Comparison of ENCODE assay signal across 22 mouse cellular contexts in genomic region chr8:88939071-88939746, GRCm38 (mm10).
DNase-seq lines count a peak whose midpoint lies in the region; ATAC-seq lines count a peak whose summit lies in the region.
"Had no signal": no experiment of that assay in that cellular context is flagged by ENCODE, and none has a peak within 500 bp of the region (broad histone marks: within the 10 kb centered on the region; RNA-seq: fewer than 3 reads in every experiment).

No protein-coding gene starts in this region.

- peak; percentile 27 for DNase-seq in midbrain, embryonic 10.5 days (ENCODE audit: low spot score)
- peak; percentile 22 for DNase-seq in ZHBTc4 (ENCODE audit: low read depth, low spot score)
- DNase-seq in hindbrain, embryonic 14.5 days (ENCODE audit: low spot score), result peak; percentile 31
- DNase-seq in heart, embryonic 10.5 days (ENCODE audit: low spot score), result no peak
- no peak for DNase-seq in kidney, adult 8-10 months
- no peak for DNase-seq in kidney, postnatal 14 days
- DNase-seq: cerebellum, adult 9-10 months; gastrocnemius, adult 2 months; kidney, adult 11 months; layer of hippocampus, postnatal 36 days; liver, embryonic 13.5 days; lung, postnatal 4 days; thymus, adult 2 months had no signal

- WGBS in midbrain, embryonic 10.5 days, result 55% methylated on average over 16 of the region's 16 CpGs
- 37% methylated on average over 16 of the region's 16 CpGs for WGBS in midbrain, embryonic 16.5 days
- WGBS in hindbrain, embryonic 14.5 days, result 33% methylated on average over 16 of the region's 16 CpGs
- WGBS in neural tube, embryonic 14.5 days, result 14% methylated on average over 16 of the region's 16 CpGs
- 59% methylated on average over 16 of the region's 16 CpGs for whole genome bisulfite sequencing in heart, embryonic 10.5 days

- no peaks in the 10 kb centered on the region; the same call in 1 of the 2 replicates for H3K27me3 ChIP-seq in midbrain, embryonic 10.5 days (ENCODE audit: low read depth, poor library complexity, severe bottlenecking)
- no peaks in the 10 kb centered on the region for H3K27me3 ChIP-seq in midbrain, embryonic 16.5 days (ENCODE audit: control insufficient read depth, insufficient read depth, low read depth, low read length)
- H3K27me3 ChIP-seq in hindbrain, embryonic 14.5 days (ENCODE audit: control insufficient read depth, insufficient read depth, low read length), result no peaks in the 10 kb centered on the region
- no peaks in the 10 kb centered on the region for H3K27me3 ChIP-seq in neural tube, embryonic 14.5 days (ENCODE audit: control insufficient read depth, insufficient read depth, low read length)
- peaks cover 13% of the 10 kb centered on the region; the same call in 1 of the 2 replicates for H3K27me3 ChIP-seq in heart, embryonic 10.5 days (ENCODE audit: insufficient read depth, poor library complexity, severe bottlenecking)
- H3K27me3 ChIP-seq: embryonic facial prominence, embryonic 12.5 days; liver, embryonic 13.5 days; lung, embryonic 15.5 days had no signal

- no peak overlapping the region for H3K4me3 ChIP-seq in midbrain, embryonic 10.5 days
- no peak overlapping the region for H3K4me3 ChIP-seq in midbrain, embryonic 16.5 days (ENCODE audit: low read depth, low read length)
- no peak overlapping the region for H3K4me3 ChIP-seq in hindbrain, embryonic 14.5 days (replicated peaks; ENCODE audit: low read length)
- no peak overlapping the region for H3K4me3 ChIP-seq in neural tube, embryonic 14.5 days (ENCODE audit: low read depth, low read length)
- H3K4me3 ChIP-seq in heart, embryonic 10.5 days, result no peak overlapping the region
- H3K4me3 ChIP-seq: embryonic facial prominence, embryonic 12.5 days; erythroblast, embryonic 14.5 days; gastrocnemius, adult 2 months; heart, embryonic 13.5 days; limb, embryonic 13.5 days; liver, embryonic 13.5 days; lung, embryonic 15.5 days had no signal

- H3K27ac ChIP-seq in midbrain, embryonic 10.5 days (replicated peaks), result 0 out of 2 replicates have a peak overlapping the region, but pooled peaks have one; percentile 2
- no peak overlapping the region for H3K27ac ChIP-seq in midbrain, embryonic 16.5 days (ENCODE audit: low read length)
- H3K27ac ChIP-seq in hindbrain, embryonic 14.5 days, result no peak overlapping the region
- H3K27ac ChIP-seq in neural tube, embryonic 14.5 days (ENCODE audit: low read depth, low read length), result no peak overlapping the region
- no peak overlapping the region for H3K27ac ChIP-seq in heart, embryonic 10.5 days
- H3K27ac ChIP-seq: embryonic facial prominence, embryonic 12.5 days; gastrocnemius, adult 2 months; heart, embryonic 13.5 days; kidney, postnatal 0 days; limb, embryonic 13.5 days; liver, embryonic 13.5 days; lung, embryonic 15.5 days had no signal

- peaks cover 44% of the 10 kb centered on the region for H3K4me1 ChIP-seq in midbrain, embryonic 10.5 days
- H3K4me1 ChIP-seq in midbrain, embryonic 16.5 days (ENCODE audit: control insufficient read depth, insufficient read depth, low read length), result peaks cover 4% of the 10 kb centered on the region; the same call in 1 of the 2 replicates
- H3K4me1 ChIP-seq in hindbrain, embryonic 14.5 days (replicated peaks; ENCODE audit: control insufficient read depth, insufficient read depth, low read length), result peaks cover 5% of the 10 kb centered on the region; the same call in 1 of the 2 replicates
- no peaks in the 10 kb centered on the region for H3K4me1 ChIP-seq in neural tube, embryonic 14.5 days (ENCODE audit: control insufficient read depth, insufficient read depth, low read length)
- H3K4me1 ChIP-seq in heart, embryonic 10.5 days, result no peaks in the 10 kb centered on the region
- H3K4me1 ChIP-seq: heart, embryonic 13.5 days; liver, embryonic 13.5 days; lung, embryonic 15.5 days had no signal

- H3K4me2 ChIP-seq in midbrain, embryonic 16.5 days (ENCODE audit: low read length), result no peak overlapping the region
- H3K4me2 ChIP-seq in hindbrain, embryonic 14.5 days (replicated peaks), result peak overlapping the region; percentile 15; the same call in 1 of the 2 replicates
- peak overlapping the region; percentile 6; the same call in 1 of the 2 replicates for H3K4me2 ChIP-seq in neural tube, embryonic 14.5 days (ENCODE audit: low read depth, low read length)
- H3K4me2 ChIP-seq: embryonic facial prominence, embryonic 12.5 days; heart, embryonic 13.5 days; limb, embryonic 13.5 days; liver, embryonic 13.5 days; lung, embryonic 15.5 days had no signal

- no peak for ATAC-seq in midbrain, embryonic 16.5 days
- no peak for ATAC-seq in hindbrain, embryonic 14.5 days (ENCODE audit: low FRiP score)
- no peak for ATAC-seq in neural tube, embryonic 14.5 days (ENCODE audit: low read depth)

- no peaks in the 10 kb centered on the region for H3K36me3 ChIP-seq in midbrain, embryonic 10.5 days
- H3K36me3 ChIP-seq in midbrain, embryonic 16.5 days (ENCODE audit: control insufficient read depth, insufficient read depth, low read length), result no peaks in the 10 kb centered on the region
- no peaks in the 10 kb centered on the region for H3K36me3 ChIP-seq in hindbrain, embryonic 14.5 days (replicated peaks; ENCODE audit: control insufficient read depth, insufficient read depth)
- H3K36me3 ChIP-seq in neural tube, embryonic 14.5 days (ENCODE audit: control insufficient read depth, insufficient read depth, low read length), result no peaks in the 10 kb centered on the region
- no peaks in the 10 kb centered on the region for H3K36me3 ChIP-seq in heart, embryonic 10.5 days
- H3K36me3 ChIP-seq: embryonic facial prominence, embryonic 12.5 days; G1E; heart, embryonic 13.5 days; limb, embryonic 13.5 days; liver, embryonic 13.5 days; lung, embryonic 15.5 days had no signal

- H3K9me3 ChIP-seq in midbrain, embryonic 10.5 days (replicated peaks), result peaks cover 4% of the 10 kb centered on the region; the same call in 1 of the 2 replicates
- no peaks in the 10 kb centered on the region for H3K9me3 ChIP-seq in midbrain, embryonic 16.5 days (replicated peaks; ENCODE audit: control insufficient read depth, low read length, poor library complexity, severe bottlenecking)
- H3K9me3 ChIP-seq in hindbrain, embryonic 14.5 days (ENCODE audit: control insufficient read depth, low read length), result no peaks in the 10 kb centered on the region
- H3K9me3 ChIP-seq in neural tube, embryonic 14.5 days (ENCODE audit: control insufficient read depth, low read length), result no peaks in the 10 kb centered on the region
- H3K9me3 ChIP-seq in heart, embryonic 10.5 days, result no peaks in the 10 kb centered on the region
- H3K9me3 ChIP-seq: embryonic facial prominence, embryonic 12.5 days; liver, embryonic 13.5 days; lung, embryonic 15.5 days had no signal

- no peak overlapping the region for H3K9ac ChIP-seq in midbrain, embryonic 16.5 days (ENCODE audit: low read depth, low read length)
- H3K9ac ChIP-seq in hindbrain, embryonic 14.5 days, result no peak overlapping the region
- no peak overlapping the region for H3K9ac ChIP-seq in neural tube, embryonic 14.5 days (replicated peaks; ENCODE audit: low read depth, low read length)
- H3K9ac ChIP-seq: embryonic facial prominence, embryonic 12.5 days; heart, embryonic 13.5 days; limb, embryonic 13.5 days; liver, embryonic 13.5 days; lung, embryonic 15.5 days had no signal

Comparison
In these comparisons a context has a peak if more than half of its experiments do, and no peak if none do; other contexts are left out.
1. DNase-seq: peak in midbrain, embryonic 10.5 days (single experiment), ZHBTc4 (single experiment) and hindbrain, embryonic 14.5 days (single experiment); none in heart, embryonic 10.5 days (single experiment), kidney, adult 8-10 months (0 of 2) and kidney, postnatal 14 days (single experiment).